Mouse (Mus musculus): ENCODE data around the gene Arfgef2.

GRCm38 (mm10) chr2:166820844-166821243, 15.5 kb downstream of the Arfgef2 start:
- TF ChIP-seq EP300 (IDR thresholded peaks at IDR 0.05; ENCODE audit: insufficient read depth, low read depth, low read length) (no peak), CTCF (IDR thresholded peaks at IDR 0.05) (no peak), POLR2A (IDR thresholded peaks at IDR 0.05; ENCODE audit: insufficient read depth, low read depth, low read length) (no peak)

All from heart, adult 2 months (tissue).